Mouse (Mus musculus): ENCODE measurements around the gene Parvg. TPM values are rescaled to one million over a fixed set of nuclear protein-coding genes. Genes with fewer than 3 reads are reported as not detected.

Gene Parvg
- total and polyA plus RNA-seq, 3 experiments, result 58.8 to 142 TPM; not detected in 1

GRCm38 (mm10) chr15:84315276-84316046 lies 8.4 kb upstream of the Parvg start:
- no peak for DNase-seq (ENCODE audit: low read depth, low spot score)
- no peaks in the 10 kb centered on the region for H3K9me3 ChIP-seq (replicated peaks; ENCODE audit: insufficient read depth, low read length)
- no peaks in the 10 kb centered on the region for H3K27me3 ChIP-seq (ENCODE audit: control insufficient read depth in 1 of 2, insufficient read depth in 2 of 2, low read length in 2 of 2)
- peaks cover 2 to 6% of the 10 kb centered on the region in 2 experiments; a peak in 3 of 4 replicates for H3K4me1 ChIP-seq (ENCODE audit: control insufficient read depth in 1 of 2, insufficient read depth in 2 of 2, low read length in 2 of 2)
- no peak overlapping the region for H3K4me3 ChIP-seq (ENCODE audit: control insufficient read depth in 1 of 2, insufficient read depth in 1 of 2, low read depth in 2 of 2, low read length in 2 of 2)
- H3K9ac ChIP-seq (ENCODE audit: control insufficient read depth, low read depth, low read length, poor library complexity, severe bottlenecking), result no peak overlapping the region
- no peaks in the 10 kb centered on the region for H3K79me2 ChIP-seq (ENCODE audit: control insufficient read depth, insufficient read depth, low read length, poor library complexity)
- H3K27ac ChIP-seq (ENCODE audit: control insufficient read depth, low read depth, low read length), result no peak overlapping the region
- TF ChIP-seq ZC3H11A (IDR thresholded peaks at IDR 0.05; ENCODE audit: low read depth, low read length), result no peak
- TF ChIP-seq GABPA (IDR thresholded peaks at IDR 0.05; ENCODE audit: low read depth, low read length), result no peak
- no peak for TF ChIP-seq MYB (IDR thresholded peaks at IDR 0.05; ENCODE audit: low read depth, low read length)
- TF ChIP-seq JUND (IDR thresholded peaks at IDR 0.05; ENCODE audit: low read depth, low read length), result no peak
- TF ChIP-seq MEF2A (IDR thresholded peaks at IDR 0.05; ENCODE audit: extremely low read depth, insufficient replicate concordance, low read depth, low read length, poor library complexity, severe bottlenecking), result no peak
- TF ChIP-seq MAFK (IDR thresholded peaks at IDR 0.05; ENCODE audit: borderline replicate concordance, low read depth, low read length), result no peak
- no peak for TF ChIP-seq USF1 (IDR thresholded peaks at IDR 0.05; ENCODE audit: low read depth, low read length)
- no peak for TF ChIP-seq UBTF (IDR thresholded peaks at IDR 0.05; ENCODE audit: borderline replicate concordance, insufficient read depth, low read depth, low read length)
- no peak for TF ChIP-seq CHD1 (IDR thresholded peaks at IDR 0.05; ENCODE audit: low read depth, low read length)
- no peak for TF ChIP-seq RCOR1 (IDR thresholded peaks at IDR 0.05; ENCODE audit: low read depth, low read length)
- TF ChIP-seq BHLHE40 (IDR thresholded peaks at IDR 0.05; ENCODE audit: borderline replicate concordance, low read depth, low read length), result no peak
- TF ChIP-seq CHD2 (IDR thresholded peaks at IDR 0.05; ENCODE audit: low read length), result no peak
- no peak for TF ChIP-seq ZNF384 (IDR thresholded peaks at IDR 0.05; ENCODE audit: low read depth, low read length)
- H3K36me3 ChIP-seq (ENCODE audit: control insufficient read depth in 1 of 2, insufficient read depth in 2 of 2, low read length in 2 of 2), result no peaks in the 10 kb centered on the region; a peak in 1 of 4 replicates

DNA sequence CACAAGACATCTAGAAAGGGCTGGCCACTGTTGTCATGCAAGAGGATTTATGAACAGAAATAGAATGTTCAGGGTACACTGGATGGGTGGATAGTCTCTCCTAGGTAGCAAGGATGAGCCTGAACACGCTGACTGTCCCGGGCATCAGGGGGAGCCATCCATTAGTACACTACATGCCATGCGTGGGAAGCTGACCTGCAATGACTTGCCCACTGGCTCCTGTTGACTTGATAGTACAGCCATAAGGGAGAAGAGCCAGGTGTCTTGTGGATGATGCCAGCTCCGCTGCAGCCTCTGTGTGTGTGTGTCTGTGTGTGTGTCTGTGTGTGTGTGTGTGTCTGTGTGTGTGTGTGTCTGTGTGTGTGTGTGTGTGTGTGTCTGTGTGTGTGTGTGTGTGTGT lies 4.4 kb upstream of the Parvg start:
- Histone ChIP-seq H3K27me3 (ENCODE audit: control insufficient read depth in 1 of 2, insufficient read depth in 2 of 2, low read length in 2 of 2) (no peaks in the 10 kb centered on the region), H3K9me3 (replicated peaks; ENCODE audit: insufficient read depth, low read length) (no peaks in the 10 kb centered on the region), H3K79me2 (ENCODE audit: control insufficient read depth, insufficient read depth, low read length, poor library complexity) (no peaks in the 10 kb centered on the region), H3K9ac (ENCODE audit: control insufficient read depth, low read depth, low read length, poor library complexity, severe bottlenecking) (no peak overlapping the region), H3K4me3 (ENCODE audit: control insufficient read depth in 1 of 2, insufficient read depth in 1 of 2, low read depth in 2 of 2, low read length in 2 of 2) (no peak overlapping the region), H3K27ac (ENCODE audit: control insufficient read depth, low read depth, low read length) (no peak overlapping the region), H3K36me3 (ENCODE audit: control insufficient read depth in 1 of 2, insufficient read depth in 2 of 2, low read length in 2 of 2) (no peaks in the 10 kb centered on the region), H3K4me1 (ENCODE audit: control insufficient read depth in 1 of 2, insufficient read depth in 2 of 2, low read length in 2 of 2) (peaks cover 0 to 5% of the 10 kb centered on the region in 2 experiments; a peak in 1 of 4 replicates)
- no peak for TF ChIP-seq POLR2AphosphoS2 (IDR thresholded peaks at IDR 0.05; ENCODE audit: low read length)
- no peak for DNase-seq (ENCODE audit: low read depth, low spot score)

All from MEL (cell line).